Mouse (Mus musculus) myocyte (in vitro differentiated cells): ENCODE data around the gene Slain1.

Source experiments
- CEBPB ChIP-seq: IDR thresholded peaks from 2 replicates; pipeline ENCODE4 v1.6.1; 2011; ENCODE audit warnings: mild to moderate bottlenecking, moderate library complexity; ENCODE audit not compliant: poor library complexity, insufficient read depth, severe bottlenecking
- E2F4 ChIP-seq: IDR thresholded peaks from one replicate; pipeline ENCODE4 v1.6.1; 2011; ENCODE audit warnings: mild to moderate bottlenecking, control low read depth, moderate library complexity; ENCODE audit not compliant: insufficient read depth
- MAX ChIP-seq: IDR thresholded peaks from one replicate; pipeline ENCODE4 v1.6.1; 2011; ENCODE audit warnings: low read depth, mild to moderate bottlenecking, control low read depth
- MYOD1 ChIP-seq, 3 experiments: IDR thresholded peaks; one replicate each; pipeline ENCODE4 v1.6.1; 2011; ENCODE audit warnings: control low read depth in 2 of 3, low read depth in 2 of 3, mild to moderate bottlenecking in 2 of 3, moderate library complexity in 1 of 3; ENCODE audit not compliant: insufficient read length in 2 of 3, control insufficient read depth in 1 of 3
- MYOG ChIP-seq, 3 experiments: IDR thresholded peaks; one replicate each; pipeline ENCODE4 v1.6.1; 2011; ENCODE audit warnings: control low read depth in 2 of 3, low read depth in 2 of 3, mild to moderate bottlenecking in 2 of 3; ENCODE audit not compliant: insufficient read length in 2 of 3, control insufficient read depth in 1 of 3, insufficient read depth in 1 of 3
- POLR2A ChIP-seq: IDR thresholded peaks from one replicate; pipeline ENCODE4 v1.6.1; 2011; ENCODE audit warnings: low read depth, mild to moderate bottlenecking, control low read depth, moderate library complexity; ENCODE audit not compliant: insufficient read length
- POLR2AphosphoS2 ChIP-seq: IDR thresholded peaks from one replicate; pipeline ENCODE4 v1.6.1; 2011; ENCODE audit warnings: low read depth, control low read depth; ENCODE audit not compliant: insufficient read length
- REST ChIP-seq: IDR thresholded peaks from one replicate; pipeline ENCODE4 v1.6.1; 2011; ENCODE audit warnings: mild to moderate bottlenecking, control low read depth, moderate library complexity; ENCODE audit not compliant: insufficient read depth, insufficient read length
- SRF ChIP-seq: IDR thresholded peaks from one replicate; pipeline ENCODE4 v1.6.1; 2011; ENCODE audit warnings: low read depth; ENCODE audit not compliant: control insufficient read depth, insufficient read length
- TCF12 ChIP-seq: IDR thresholded peaks from one replicate; pipeline ENCODE4 v1.6.1; 2011; ENCODE audit warnings: mild to moderate bottlenecking, control low read depth; ENCODE audit not compliant: poor library complexity, insufficient read depth, severe bottlenecking
- TCF3 ChIP-seq: IDR thresholded peaks from one replicate; pipeline ENCODE4 v1.6.1; 2011; ENCODE audit warnings: low read depth, control low read depth; ENCODE audit not compliant: insufficient read length
- USF1 ChIP-seq: IDR thresholded peaks from one replicate; pipeline ENCODE4 v1.6.1; 2011; ENCODE audit warnings: low read depth, mild to moderate bottlenecking, control low read depth, moderate library complexity

- no peak for TF ChIP-seq MYOD1 (IDR thresholded peaks at IDR 0.05; ENCODE audit: control insufficient read depth in 1 of 3, insufficient read length in 2 of 3, low read depth in 2 of 3)
- no peak for TF ChIP-seq POLR2A
- no peak for TF ChIP-seq TCF12
- no peak for TF ChIP-seq CEBPB
- TF ChIP-seq USF1 = no peak
- no peak for TF ChIP-seq E2F4
- TF ChIP-seq MYOG (IDR thresholded peaks at IDR 0.05; ENCODE audit: control insufficient read depth in 1 of 3, insufficient read depth in 1 of 3, insufficient read length in 2 of 3, low read depth in 2 of 3) = no peak
- no peak for TF ChIP-seq MAX
- TF ChIP-seq POLR2AphosphoS2 = no peak
- TF ChIP-seq TCF3 = no peak
- no peak for TF ChIP-seq REST
- TF ChIP-seq SRF = no peak
Measured at GRCm38 (mm10) chr14:103649896-103650334, at the start of gene Slain1.
